Comparison of ENCODE assay signal across 9 mouse cellular contexts in the genomic region with DNA sequence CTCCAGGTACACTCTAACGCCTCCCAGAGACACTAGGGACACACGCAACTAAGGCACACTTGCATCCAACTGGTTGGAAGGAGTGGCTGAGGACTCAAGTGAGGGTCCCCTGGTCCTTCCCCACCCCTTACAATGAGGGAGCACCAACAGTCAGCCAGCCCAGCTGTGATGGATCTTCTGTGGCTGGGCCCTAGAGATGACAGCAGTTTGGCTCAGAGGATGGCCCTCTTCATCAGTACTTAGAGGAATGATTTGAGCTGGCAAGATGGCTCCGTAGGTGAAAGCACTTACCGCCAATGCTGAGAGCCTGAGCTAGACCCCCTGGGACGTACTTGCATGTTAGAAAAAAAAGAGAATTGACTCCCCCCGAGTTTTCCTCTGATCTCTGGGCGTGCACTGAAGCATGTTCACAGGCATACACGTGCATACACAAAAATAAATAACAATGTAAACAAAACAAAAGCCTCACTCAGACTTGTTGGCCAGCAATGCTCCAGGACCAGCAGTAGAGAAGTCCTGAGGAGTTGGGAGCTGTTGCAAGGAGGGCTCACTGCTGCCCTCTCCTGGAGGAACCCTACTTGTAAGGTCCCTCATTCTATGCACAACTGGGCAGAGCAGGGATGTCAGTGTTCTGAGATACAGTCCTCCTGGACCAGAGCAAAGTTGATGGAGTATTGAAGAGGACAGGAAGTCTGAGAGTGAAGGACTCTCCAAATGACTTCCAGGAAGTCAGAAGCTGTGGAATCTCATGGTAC. TPM values are rescaled to one million over a fixed set of nuclear protein-coding genes. Genes with fewer than 3 reads are reported as not detected.
DNase-seq lines count a peak whose midpoint lies in the region; ATAC-seq and TF ChIP-seq lines count a peak whose summit lies in the region.
"Had no signal": no experiment of that assay in that cellular context is flagged by ENCODE, and none has a peak within 500 bp of the region (broad histone marks: within the 10 kb centered on the region; RNA-seq: fewer than 3 reads in every experiment).

No protein-coding gene starts in this region.

- no peak overlapping the region for H3K4me3 ChIP-seq in heart, postnatal 0 days (ENCODE audit: low read depth, low read length)

- H3K4me2 ChIP-seq in heart, postnatal 0 days (ENCODE audit: low read depth, low read length) = no peak overlapping the region

- WGBS in heart, postnatal 0 days = 60% methylated on average over 8 of the region's 8 CpGs

- H3K9ac ChIP-seq in heart, postnatal 0 days (replicated peaks; ENCODE audit: low read depth, low read length) = no peak overlapping the region

- DNase-seq in CD4-positive, CD25-positive, alpha-beta regulatory T cell, adult 2 months (ENCODE audit: low read depth, low spot score) = peak; percentile 78
- peak; percentile 89 for DNase-seq in adrenal gland, postnatal 10 days
- DNase-seq in embryo, embryonic 11 days = peak; percentile 83
- peak; percentile 85 for DNase-seq in heart, postnatal 0 days (ENCODE audit: low spot score)
- DNase-seq in layer of hippocampus, adult 9-11 months = peak; percentile 84
- DNase-seq in lung, postnatal 36 days = peak; percentile 95
- DNase-seq in spleen, postnatal 36 days (ENCODE audit: low spot score in 2 of 2) = peak; percentile 44 to 48

- no peaks in the 10 kb centered on the region for H3K36me3 ChIP-seq in heart, postnatal 0 days (replicated peaks; ENCODE audit: control insufficient read depth, insufficient read depth, low read length)

- ATAC-seq in CD4-positive, CD25-positive, alpha-beta regulatory T cell, adult 4 months = no peak
- ATAC-seq in heart, postnatal 0 days (ENCODE audit: insufficient read depth, low read depth) = peak; percentile 75

- TF ChIP-seq EP300 in heart, postnatal 0 days (IDR thresholded peaks at IDR 0.05; ENCODE audit: low read depth) = no peak

- no peaks in the 10 kb centered on the region for H3K9me3 ChIP-seq in heart, postnatal 0 days (replicated peaks; ENCODE audit: control insufficient read depth, low read length)

- peaks cover 8% of the 10 kb centered on the region for H3K4me1 ChIP-seq in heart, postnatal 0 days (ENCODE audit: control insufficient read depth, insufficient read depth)

- H3K27me3 ChIP-seq in heart, postnatal 0 days (ENCODE audit: control insufficient read depth, insufficient read depth, low read length) = no peaks in the 10 kb centered on the region

- no peak overlapping the region for H3K27ac ChIP-seq in heart, postnatal 0 days (ENCODE audit: low read depth)
- H3K27ac ChIP-seq: macrophage had no signal

- peak; percentile 90 for TF ChIP-seq CTCF in heart, postnatal 0 days (IDR thresholded peaks at IDR 0.05; ENCODE audit: low read depth)

RNA-seq across cellular contexts. Expression of gene Ccdc42, which starts 2.4 kb away (rescaled TPM):
- not detected for polyA plus RNA-seq in CD4-positive, CD25-positive, alpha-beta regulatory T cell, adult 4 months (2017; shearing (Covaris generic))
- total RNA-seq in adrenal gland, postnatal 10 days (2021) = under 1 TPM in 1 of 2 experiments, not detected in 1; 0.72 TPM
- 1.4 TPM in 1 of 2 replicates, not detected in the other for total RNA-seq in heart, postnatal 0 days (2014; rRNA removed; ENCODE audit: low replicate concordance)
- polyA plus RNA-seq in heart, postnatal 0 days (2015; fragmentation: Nextera tagmentation; extraction: Ambion mirVana) = 0.45 and 0.55 TPM in 2 replicates
- polyA plus RNA-seq: macrophage had no signal

RNA-seq across cellular contexts. Expression of gene Mfsd6l, which starts 33.2 kb away (rescaled TPM):
- polyA plus RNA-seq in CD4-positive, CD25-positive, alpha-beta regulatory T cell, adult 4 months (2017; shearing (Covaris generic)) = not detected
- total RNA-seq in adrenal gland, postnatal 10 days (2021) = under 1 TPM in 1 of 2 experiments, not detected in 1; 0.27 TPM
- 0.08 TPM in 1 of 2 replicates, not detected in the other for total RNA-seq in heart, postnatal 0 days (2014; rRNA removed; ENCODE audit: low replicate concordance)
- polyA plus RNA-seq in heart, postnatal 0 days (2015; fragmentation: Nextera tagmentation; extraction: Ambion mirVana) = 0.08 and 0.27 TPM in 2 replicates
- polyA plus RNA-seq: macrophage had no signal
